Mouse (Mus musculus): ENCODE results near the gene Zfp967. TPM values are rescaled to one million over a fixed set of nuclear protein-coding genes. Genes with fewer than 3 reads are reported as not detected.
"Not testable (repeated sequence)": the region's sequence is repeated elsewhere in the genome, so short reads cannot be mapped to it uniquely, and the experiment has no call there.

The Zfp967 gene
- polyA plus RNA-seq (2015; fragmentation: Nextera tagmentation; extraction: Ambion mirVana): not detected in 2 replicates

DNA sequence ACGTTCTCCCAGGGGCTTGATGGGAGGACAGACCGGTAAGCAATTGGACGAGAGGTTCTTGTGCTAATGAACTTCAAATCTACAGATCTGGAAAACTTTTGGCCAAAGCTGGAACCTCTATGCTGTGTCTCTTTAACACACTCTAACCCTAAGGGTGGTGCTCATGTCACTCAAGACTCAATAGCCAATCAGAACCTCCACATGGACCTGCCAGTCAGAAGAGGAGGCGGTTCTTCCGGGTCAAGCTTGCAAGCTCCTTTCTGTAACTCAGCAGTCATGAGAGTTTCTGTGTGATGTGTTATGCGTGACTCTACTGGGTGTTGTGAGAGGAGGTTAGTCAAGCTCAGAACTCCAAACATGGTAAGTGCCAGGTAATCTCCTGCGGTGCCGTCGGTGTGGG is at the start of gene Zfp967:
Gene Zfp967, plus strand, starts transcription at position 301 of the 400 bp plus-strand sequence.
- not testable (repeated sequence) for H3K4me1 ChIP-seq (replicated peaks); H3K27me3 ChIP-seq (replicated peaks); H3K9me3 ChIP-seq; H3K36me3 ChIP-seq; H3K9ac ChIP-seq; H3K27ac ChIP-seq; H3K4me2 ChIP-seq (replicated peaks); H3K4me3 ChIP-seq (replicated peaks); ATAC-seq
- WGBS: no CpG with 5 or more reads among the region's 9 CpGs

- H3K9me3 ChIP-seq; H3K27me3 ChIP-seq (replicated peaks); H3K27ac ChIP-seq; H3K4me1 ChIP-seq (replicated peaks); H3K4me2 ChIP-seq (replicated peaks); H3K36me3 ChIP-seq; H3K9ac ChIP-seq; H3K4me3 ChIP-seq (replicated peaks); ATAC-seq: not testable (repeated sequence)
- no CpG with 5 or more reads among the region's 4 CpGs for WGBS
These were observed 34.2 kb upstream of the Zfp967 start, which contains the start of gene Gm14434 for GRCm38 (mm10) chr2:176486683-176487082. Gene Gm14434, minus strand, starts transcription at chr2:176486783.

Other genes starting within 250 kb of the Zfp967 start
- gene Gm11009, start 201.6 kb upstream of the Zfp967 start, polyA plus RNA-seq (2015; fragmentation: Nextera tagmentation; extraction: Ambion mirVana): not detected in 2 replicates
- gene Gm14435, start 97.5 kb upstream of the Zfp967 start, polyA plus RNA-seq (2015; fragmentation: Nextera tagmentation; extraction: Ambion mirVana): 13.0 and 14.4 TPM in 2 replicates
- gene Gm14434, start 34.3 kb upstream of the Zfp967 start, polyA plus RNA-seq (2015; fragmentation: Nextera tagmentation; extraction: Ambion mirVana): 1.6 and 14.1 TPM in 2 replicates
- gene Gm14308, start 115.3 kb downstream of the Zfp967 start, polyA plus RNA-seq (2015; fragmentation: Nextera tagmentation; extraction: Ambion mirVana): 17.6 and 19.3 TPM in 2 replicates
- gene Zfp973, start 149.5 kb downstream of the Zfp967 start, polyA plus RNA-seq (2015; fragmentation: Nextera tagmentation; extraction: Ambion mirVana): 7.8 and 8.8 TPM in 2 replicates
- 22.8 and 24.9 TPM in 2 replicates for gene Gm14305, start 187.3 kb downstream of the Zfp967 start, polyA plus RNA-seq (2015; fragmentation: Nextera tagmentation; extraction: Ambion mirVana)

Measured in intestine, embryonic 15.5 days (tissue).